Mouse (Mus musculus) liver, embryonic 16.5 days (tissue): ENCODE measurements around the gene Med27. TPM values are rescaled to one million over a fixed set of nuclear protein-coding genes. Genes with fewer than 3 reads are reported as not detected.

Source experiments
- ATAC-seq: fragments of 200-750 bp; cut with Nextera tagmentation; 2 replicates; pipeline ENCODE4 v1.8.0; 2017; ENCODE audit warnings: low read depth, mild to moderate bottlenecking, moderate number of reproducible peaks, moderate library complexity
- H3K27ac ChIP-seq: fragments of 300-500 bp; sonication (generic); 2 replicates; pipeline ENCODE4 v1.5.1; 2014; ENCODE audit warnings: mild to moderate bottlenecking, low read length
- H3K27me3 ChIP-seq: fragments of 300-500 bp; sonication (generic); 2 replicates; pipeline ENCODE4 v1.6.1; 2014; ENCODE audit warnings: low read depth, low read length, mixed read lengths; ENCODE audit not compliant: control insufficient read depth, insufficient read depth
- H3K36me3 ChIP-seq: fragments of 300-500 bp; sonication (generic); 2 replicates; pipeline ENCODE4 v1.6.1; 2014; ENCODE audit warnings: mild to moderate bottlenecking; ENCODE audit not compliant: control insufficient read depth, insufficient read depth
- H3K4me1 ChIP-seq: fragments of 300-500 bp; sonication (generic); 2 replicates; pipeline ENCODE4 v1.6.1; 2014; ENCODE audit warnings: low read depth, low read length, mixed read lengths; ENCODE audit not compliant: control insufficient read depth
- H3K4me2 ChIP-seq: fragments of 300-500 bp; sonication (generic); 2 replicates; pipeline ENCODE4 v1.6.1; 2014; ENCODE audit warnings: low read depth, low read length, mixed read lengths
- H3K4me3 ChIP-seq: fragments of 300-500 bp; sonication (generic); 2 replicates; pipeline ENCODE4 v1.5.1; 2014; ENCODE audit warnings: low read depth, mild to moderate bottlenecking, low read length
- H3K9ac ChIP-seq: fragments of 300-500 bp; sonication (generic); 2 replicates; pipeline ENCODE4 v1.6.1; 2014; ENCODE audit warnings: low read depth, low read length
- H3K9me3 ChIP-seq: fragments of 300-500 bp; sonication (generic); replicated peaks from 2 replicates; pipeline ENCODE4 v1.6.1; 2016; ENCODE audit warnings: low read length; ENCODE audit not compliant: control insufficient read depth
- WGBS: fragments of 180-500 bp; shearing (Covaris S2); extraction: QIAGEN DNeasy Blood & Tissue Kit; methylation state at CpG from one replicate; pipeline ENCODE4 v1.1.7; 2014; ENCODE audit not compliant: insufficient replicate concordance; 5-methylcytosine and 5-hydroxymethylcytosine counted together
- polyA plus RNA-seq: library from polyadenylated mRNA; unstranded; fragments of >200 nt; fragmentation: Nextera tagmentation; extraction: Ambion mirVana; gene quantifications from 2 replicates; pipeline ENCODE4 v1.2.1, GENCODE M21; 2015

Med27 gene
- polyA plus RNA-seq: 14.1 and 15.4 TPM in 2 replicates

DNA sequence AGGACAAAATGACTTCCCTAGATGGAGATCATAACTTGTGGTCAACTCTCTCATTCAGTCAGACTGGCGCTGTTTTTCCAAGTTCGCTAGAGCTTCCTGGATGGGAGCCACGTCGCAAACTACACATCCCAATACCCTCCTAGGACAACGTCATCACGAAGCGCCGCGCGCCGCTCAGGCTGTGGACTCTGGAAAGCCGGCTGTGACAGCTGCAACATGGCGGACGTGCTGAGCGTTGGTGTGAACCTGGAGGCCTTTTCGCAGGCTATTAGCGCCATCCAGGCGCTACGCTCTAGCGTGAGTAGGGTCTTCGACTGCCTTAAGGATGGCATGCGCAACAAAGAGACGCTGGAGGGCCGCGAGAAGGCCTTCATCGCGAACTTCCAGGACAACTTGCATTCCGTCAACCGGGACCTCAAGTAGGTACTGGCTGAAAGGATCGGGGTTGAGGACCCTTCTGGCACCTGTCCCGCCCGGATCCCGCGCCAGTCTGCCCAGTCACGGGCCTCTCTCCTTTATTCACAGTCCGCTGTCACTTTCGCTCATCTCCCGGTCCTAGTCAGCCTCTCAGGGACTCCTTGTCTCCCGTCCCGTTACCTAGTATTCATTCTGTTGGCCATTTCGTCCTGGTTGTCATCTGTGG, at the start of gene Med27:
TSS of gene Med27 (plus strand) at position 191 of the 643 bp plus-strand sequence.
- peak; percentile 97 for ATAC-seq
- 0 out of 2 replicates have a peak within 1 kb of the TSS, but pooled peaks have one; percentile 20 for H3K27ac ChIP-seq
- H3K4me1 ChIP-seq: peaks cover 5% of the 10 kb centered on the region
- H3K27me3 ChIP-seq: no peaks in the 10 kb centered on the region
- peak within 1 kb of the TSS; percentile 62 for H3K4me2 ChIP-seq
- peak within 1 kb of the TSS; percentile 84 for H3K4me3 ChIP-seq
- no peaks in the 10 kb centered on the region; the same call in 1 of the 2 replicates for H3K36me3 ChIP-seq
- WGBS: under 1% methylated on average over 41 of the region's 41 CpGs
- no peaks in the 10 kb centered on the region for H3K9me3 ChIP-seq
- H3K9ac ChIP-seq: peak within 1 kb of the TSS; percentile 79

DNA sequence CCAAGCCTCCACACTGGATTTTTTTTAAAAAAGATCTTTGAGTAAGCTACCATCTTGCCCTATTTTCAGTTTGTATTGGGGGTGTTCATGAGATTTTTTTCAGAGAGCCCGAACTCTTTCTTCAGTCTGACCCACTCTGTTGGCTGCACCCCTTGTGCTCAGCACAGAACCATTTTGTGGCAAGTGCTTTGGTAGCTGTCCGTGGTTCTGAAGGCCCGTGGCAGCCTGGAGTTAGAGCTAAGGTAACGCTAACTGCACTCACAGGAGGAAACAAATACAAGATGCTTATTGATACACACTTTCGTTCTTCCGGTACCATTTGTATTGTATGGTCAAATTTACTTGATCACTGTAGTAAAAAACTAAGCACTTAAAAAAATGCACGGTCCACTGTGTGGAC, 36.7 kb upstream of the Med27 start:
- Histone ChIP-seq H3K4me3 (no peak overlapping the region), H3K4me1 (no peaks in the 10 kb centered on the region), H3K36me3 (no peaks in the 10 kb centered on the region), H3K27me3 (no peaks in the 10 kb centered on the region), H3K4me2 (no peak overlapping the region), H3K9me3 (no peaks in the 10 kb centered on the region), H3K9ac (no peak overlapping the region), H3K27ac (no peak overlapping the region)
- 37% methylated on average over 7 of the region's 7 CpGs for WGBS
- no peak for ATAC-seq

DNA sequence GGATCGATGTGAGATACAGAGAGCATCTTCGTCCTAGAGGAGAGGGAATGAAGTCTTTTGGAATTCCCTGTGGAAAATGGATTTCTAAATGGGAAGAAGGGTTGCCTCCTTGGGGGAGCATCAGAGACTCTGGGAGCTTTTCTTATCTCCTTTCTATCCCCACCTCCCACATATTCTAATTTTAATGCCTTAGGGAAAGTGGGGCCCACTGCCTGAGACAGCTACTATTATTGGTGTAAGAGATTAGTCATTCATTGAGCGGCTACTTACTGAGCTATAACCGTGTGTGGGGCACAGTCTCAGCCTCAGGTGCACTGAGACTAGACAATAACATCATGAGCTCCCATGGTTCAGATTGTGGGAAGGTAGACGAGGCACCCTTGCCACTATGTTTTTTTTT, 34.6 kb upstream of the Med27 start:
- H3K27me3 ChIP-seq: no peaks in the 10 kb centered on the region
- H3K27ac ChIP-seq: no peak overlapping the region
- no peak overlapping the region for H3K4me3 ChIP-seq
- H3K9ac ChIP-seq: no peak overlapping the region
- H3K4me1 ChIP-seq: no peaks in the 10 kb centered on the region
- no peak for ATAC-seq
- no peaks in the 10 kb centered on the region for H3K9me3 ChIP-seq
- no peaks in the 10 kb centered on the region for H3K36me3 ChIP-seq
- 56% methylated on average over 5 of the region's 5 CpGs for WGBS
- no peak overlapping the region for H3K4me2 ChIP-seq

DNA sequence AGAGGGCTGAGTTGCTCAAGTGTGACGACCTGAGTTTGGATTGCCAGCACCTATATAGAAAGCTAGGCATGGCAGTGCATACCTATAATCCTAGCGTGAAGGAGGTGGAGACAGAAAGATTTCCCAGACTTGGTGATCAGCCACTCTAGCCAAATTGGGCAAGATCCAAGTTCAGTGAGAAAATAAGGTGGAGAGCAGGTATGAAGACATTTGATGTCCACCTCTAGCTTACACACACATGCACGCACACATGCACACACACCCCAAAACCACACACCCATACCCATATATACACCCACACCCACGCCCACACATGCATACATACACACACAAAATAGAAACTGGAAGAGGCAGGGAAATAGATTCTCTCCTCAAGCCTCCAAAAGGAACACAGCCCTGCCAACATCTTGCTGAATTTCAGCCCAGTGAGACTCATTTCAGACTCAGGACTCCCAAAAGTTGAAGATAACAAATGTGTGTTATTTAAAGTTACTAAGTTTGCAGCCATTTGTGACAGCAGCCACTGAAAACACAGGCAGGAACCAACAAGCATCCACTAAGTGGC, 28.6 kb upstream of the Med27 start:
- Histone ChIP-seq H3K27me3 (no peaks in the 10 kb centered on the region), H3K4me1 (no peaks in the 10 kb centered on the region), H3K9ac (no peak overlapping the region), H3K27ac (no peak overlapping the region), H3K9me3 (no peaks in the 10 kb centered on the region), H3K36me3 (no peaks in the 10 kb centered on the region), H3K4me3 (no peak overlapping the region), H3K4me2 (no peak overlapping the region)
- no peak for ATAC-seq
- WGBS: 53% methylated on average over 4 of the region's 4 CpGs

DNA sequence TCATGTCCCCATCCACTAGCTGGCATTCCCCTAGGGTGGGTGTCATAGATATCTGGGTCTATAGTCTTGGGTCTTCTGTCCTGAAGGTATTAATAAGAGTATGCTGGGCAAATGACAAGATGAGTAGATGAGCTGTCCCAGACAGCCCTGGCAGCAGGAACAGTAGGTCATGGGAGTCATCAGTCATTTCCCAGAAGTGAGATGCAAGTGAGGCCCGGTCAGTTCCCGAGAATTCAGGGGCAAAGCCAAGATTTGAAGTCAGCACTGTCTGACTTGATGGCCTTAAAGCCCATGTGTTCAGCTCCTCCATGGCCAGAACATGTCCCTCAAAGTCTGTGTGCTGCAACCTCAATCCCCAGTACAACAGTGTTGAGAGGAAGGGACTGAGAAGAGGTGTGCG, 28.0 kb upstream of the Med27 start:
- Histone ChIP-seq H3K27ac (no peak overlapping the region), H3K9me3 (no peaks in the 10 kb centered on the region), H3K9ac (no peak overlapping the region), H3K4me2 (no peak overlapping the region), H3K36me3 (no peaks in the 10 kb centered on the region), H3K27me3 (no peaks in the 10 kb centered on the region), H3K4me1 (no peaks in the 10 kb centered on the region), H3K4me3 (no peak overlapping the region)
- 77% methylated on average over 3 of the region's 3 CpGs for WGBS
- ATAC-seq: no peak

DNA sequence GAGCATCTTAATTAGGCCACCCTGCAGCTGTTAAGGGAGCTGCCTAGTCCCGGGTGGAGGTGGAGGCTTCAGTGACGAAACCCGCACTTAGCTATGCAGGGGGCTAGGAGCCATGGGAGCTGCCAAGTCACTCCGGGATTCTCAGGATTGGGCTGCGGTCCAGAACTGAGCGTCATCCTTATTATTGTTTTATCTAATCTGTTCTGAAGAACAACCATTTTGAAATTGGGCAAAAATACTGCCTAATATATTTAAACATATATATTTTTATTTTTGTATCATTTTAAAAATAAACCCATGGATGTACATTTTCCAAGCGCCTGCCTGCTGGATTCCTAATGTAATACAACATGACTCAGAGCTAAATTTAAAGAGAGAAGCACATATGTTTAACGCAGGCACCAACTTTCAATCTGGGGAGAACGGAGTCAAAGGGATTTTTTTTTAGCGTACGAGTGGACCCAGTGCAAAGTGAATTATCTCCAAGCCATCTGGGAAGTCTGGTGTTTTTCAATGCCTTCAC, 26.3 kb upstream of the Med27 start:
- no peaks in the 10 kb centered on the region for H3K36me3 ChIP-seq
- H3K4me3 ChIP-seq: no peak overlapping the region
- WGBS: 63% methylated on average over 11 of the region's 11 CpGs
- ATAC-seq: no peak
- no peaks in the 10 kb centered on the region for H3K9me3 ChIP-seq
- no peak overlapping the region for H3K4me2 ChIP-seq
- no peak overlapping the region for H3K27ac ChIP-seq
- no peaks in the 10 kb centered on the region for H3K4me1 ChIP-seq
- H3K9ac ChIP-seq: no peak overlapping the region
- H3K27me3 ChIP-seq: no peaks in the 10 kb centered on the region

DNA sequence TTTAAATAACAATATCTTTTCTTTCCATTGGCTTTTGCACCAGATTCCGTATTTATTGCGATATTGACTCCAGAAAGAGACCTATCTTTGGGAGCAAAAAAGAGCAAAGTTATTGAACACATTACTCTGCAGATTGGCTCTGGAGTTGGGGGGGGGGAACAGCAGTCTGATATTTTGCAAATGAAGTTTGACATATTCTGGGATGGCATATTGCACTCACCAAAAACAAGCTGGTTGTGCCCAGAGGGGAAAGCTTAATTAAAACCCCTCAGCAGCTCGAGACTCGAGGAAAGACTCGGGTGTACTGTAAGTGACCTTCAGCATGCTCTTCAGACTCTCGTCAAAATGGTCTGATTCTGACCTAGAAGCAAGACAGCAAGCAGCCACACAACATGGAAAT, 25.8 kb upstream of the Med27 start:
- H3K4me3 ChIP-seq: no peak overlapping the region
- no peaks in the 10 kb centered on the region for H3K9me3 ChIP-seq
- no peak overlapping the region for H3K4me2 ChIP-seq
- no peaks in the 10 kb centered on the region for H3K36me3 ChIP-seq
- ATAC-seq: no peak
- no peak overlapping the region for H3K9ac ChIP-seq
- WGBS: 58% methylated on average over 6 of the region's 6 CpGs
- H3K4me1 ChIP-seq: no peaks in the 10 kb centered on the region
- no peaks in the 10 kb centered on the region for H3K27me3 ChIP-seq
- no peak overlapping the region for H3K27ac ChIP-seq

DNA sequence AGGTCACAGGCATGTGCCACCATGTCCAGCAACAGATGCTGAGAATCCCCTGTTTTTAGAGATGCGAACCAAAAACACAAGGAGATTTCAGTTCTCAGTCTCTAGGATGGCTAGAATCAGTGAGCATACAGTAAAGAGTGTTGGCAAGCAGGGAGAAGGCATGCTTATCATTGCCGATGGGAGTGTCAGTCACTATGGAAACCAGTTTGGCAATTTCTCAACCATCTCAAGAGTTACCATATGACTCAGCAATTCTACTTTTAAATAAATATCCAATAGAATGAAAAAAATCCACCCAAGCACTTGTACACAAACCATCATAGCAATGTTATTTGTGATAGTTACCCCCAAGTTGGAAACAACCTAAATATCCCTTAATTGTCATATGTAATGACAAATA, 22.2 kb upstream of the Med27 start:
- no peaks in the 10 kb centered on the region for H3K36me3 ChIP-seq
- no peak overlapping the region for H3K4me3 ChIP-seq
- no peak overlapping the region for H3K4me2 ChIP-seq
- H3K27ac ChIP-seq: no peak overlapping the region
- WGBS: 59% methylated on average over 2 of the region's 2 CpGs
- ATAC-seq: no peak
- no peaks in the 10 kb centered on the region for H3K4me1 ChIP-seq
- no peaks in the 10 kb centered on the region for H3K9me3 ChIP-seq
- no peaks in the 10 kb centered on the region for H3K27me3 ChIP-seq
- H3K9ac ChIP-seq: no peak overlapping the region

DNA sequence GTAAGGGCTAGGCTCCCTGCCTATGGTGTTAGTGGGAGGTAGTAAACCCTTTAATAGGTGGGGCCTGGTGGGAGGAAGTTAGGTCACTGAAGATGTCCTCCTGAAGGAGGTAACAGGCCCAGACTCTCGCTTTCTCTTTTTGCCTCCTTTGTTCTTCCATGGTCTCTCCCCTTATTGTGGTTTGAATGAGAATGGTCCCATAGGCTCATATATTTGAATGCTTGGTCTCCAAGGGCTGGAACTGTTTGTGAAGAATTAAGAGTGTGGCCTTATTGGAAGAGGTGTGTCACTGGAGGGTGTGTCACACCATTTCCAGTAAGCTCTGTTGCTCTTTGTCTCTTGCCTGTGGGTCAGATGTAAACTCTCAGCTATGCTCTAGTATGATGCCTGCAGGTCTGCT, 16.1 kb upstream of the Med27 start:
- 62% methylated on average over 1 of the region's 1 CpGs for WGBS
- Histone ChIP-seq H3K4me1 (no peaks in the 10 kb centered on the region), H3K4me3 (no peak overlapping the region), H3K27me3 (no peaks in the 10 kb centered on the region), H3K27ac (no peak overlapping the region), H3K4me2 (no peak overlapping the region), H3K36me3 (no peaks in the 10 kb centered on the region), H3K9me3 (no peaks in the 10 kb centered on the region), H3K9ac (no peak overlapping the region)
- no peak for ATAC-seq
